Mouse (Mus musculus): ENCODE results near the gene Spaca6. TPM values are rescaled to one million over a fixed set of nuclear protein-coding genes. Genes with fewer than 3 reads are reported as not detected.

Gene Spaca6
- 33.2 and 38.9 TPM in 2 replicates for polyA plus RNA-seq (2014; fragmentation: Nextera tagmentation; extraction: Ambion mirVana)

DNA sequence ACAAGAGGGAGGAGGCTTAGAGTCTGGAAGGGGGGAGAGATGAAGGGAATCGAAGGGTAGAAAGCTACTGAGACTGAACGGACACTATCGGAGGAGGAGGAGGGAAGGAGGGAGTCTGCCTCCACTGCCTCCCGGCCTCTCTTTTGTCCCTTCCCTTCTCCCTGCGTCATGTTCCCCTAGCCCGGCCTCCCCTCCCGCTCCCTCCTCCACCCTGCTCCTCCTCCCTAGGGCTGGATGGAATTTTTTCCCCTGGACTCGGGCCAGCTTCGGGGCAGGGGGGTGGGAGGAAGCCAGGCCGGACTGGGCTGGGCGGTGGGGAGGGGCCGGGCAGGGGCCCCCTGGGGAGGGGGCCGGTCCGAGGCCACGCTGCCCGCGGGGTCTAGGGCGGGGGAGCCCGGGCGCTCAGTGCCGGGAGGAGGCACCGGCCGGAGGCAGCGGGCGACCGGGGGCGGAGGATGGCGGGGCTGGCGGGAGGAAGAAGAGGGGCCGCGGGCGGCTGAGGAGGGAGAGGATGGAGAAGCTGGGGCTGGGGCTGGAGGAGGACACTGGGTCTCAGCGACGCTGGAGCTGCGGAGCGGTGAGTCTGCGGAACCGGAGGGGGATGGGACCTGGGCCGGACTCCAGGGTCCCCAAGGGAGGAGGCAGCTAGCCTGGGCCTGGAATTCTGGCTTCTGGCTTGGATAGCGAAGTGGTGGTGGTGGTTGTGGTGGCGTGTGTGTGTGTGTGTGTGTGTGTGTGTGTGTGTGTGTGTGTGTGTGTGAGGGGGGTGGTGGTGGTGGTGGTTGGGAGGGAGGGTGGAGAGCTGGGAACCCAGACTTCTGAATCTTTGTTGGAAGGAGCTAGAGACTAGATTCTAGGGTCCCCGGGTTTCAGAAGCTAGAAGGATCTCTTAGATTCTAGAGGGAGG is at the start of gene Spaca6:
Gene Spaca6, plus strand, starts transcription at position 408 of the 907 bp plus-strand sequence.
- H3K9me3 ChIP-seq (ENCODE audit: low read depth, low read length) = no peaks in the 10 kb centered on the region

GRCm38 (mm10) chr17:17790866-17791630 is 35.9 kb upstream of the Spaca6 start:
- no peaks in the 10 kb centered on the region for H3K4me1 ChIP-seq (ENCODE audit: insufficient read depth)
- no peak overlapping the region for H3K9ac ChIP-seq
- H3K4me3 ChIP-seq (ENCODE audit: low read depth, low read length) = no peak overlapping the region
- TF ChIP-seq CTCF (IDR thresholded peaks at IDR 0.05; ENCODE audit: low read depth) = no peak
- no peaks in the 10 kb centered on the region for H3K9me3 ChIP-seq (ENCODE audit: low read depth, low read length)
- ATAC-seq (ENCODE audit: insufficient read depth) (no peak), DNase-seq (peak; percentile 39)
- no peaks in the 10 kb centered on the region; the same call in 1 of the 2 replicates for H3K27me3 ChIP-seq (ENCODE audit: insufficient read depth, low read length)
- no peak overlapping the region for H3K27ac ChIP-seq (ENCODE audit: low read depth)
- no peak overlapping the region for H3K4me2 ChIP-seq
- H3K36me3 ChIP-seq (ENCODE audit: insufficient read depth) = no peaks in the 10 kb centered on the region
- 56% methylated on average over 3 of the region's 3 CpGs for WGBS

More for the DNA sequence above, at the start of gene Spaca6:
- DNase-seq = peak; percentile 94
- peaks cover 16% of the 10 kb centered on the region for H3K4me1 ChIP-seq (ENCODE audit: insufficient read depth)
- peak within 1 kb of the TSS; percentile 82 for H3K4me2 ChIP-seq
- H3K27me3 ChIP-seq (ENCODE audit: insufficient read depth, low read length) = no peaks in the 10 kb centered on the region
- H3K4me3 ChIP-seq (ENCODE audit: low read depth, low read length) = peak within 1 kb of the TSS; percentile 80
- H3K36me3 ChIP-seq (ENCODE audit: insufficient read depth) = peaks cover 20% of the 10 kb centered on the region
- WGBS = under 1% methylated on average over 36 of the region's 42 CpGs
- peak; percentile 86 for ATAC-seq (ENCODE audit: insufficient read depth)
- TF ChIP-seq CTCF (IDR thresholded peaks at IDR 0.05; ENCODE audit: low read depth) = no peak
- H3K9ac ChIP-seq = peak within 1 kb of the TSS; percentile 86
- peak within 1 kb of the TSS; percentile 99 for H3K27ac ChIP-seq (ENCODE audit: low read depth)

GRCm38 (mm10) chr17:17792578-17792977 is 34.4 kb upstream of the Spaca6 start:
- DNase-seq = peak; percentile 58

GRCm38 (mm10) chr17:17795527-17795926 is 31.4 kb upstream of the Spaca6 start:
- no peak for ATAC-seq (ENCODE audit: insufficient read depth)
- no peak overlapping the region for H3K27ac ChIP-seq (ENCODE audit: low read depth)
- H3K36me3 ChIP-seq (ENCODE audit: insufficient read depth) = no peaks in the 10 kb centered on the region
- no peak overlapping the region for H3K4me2 ChIP-seq
- no peak overlapping the region for H3K9ac ChIP-seq
- no peaks in the 10 kb centered on the region for H3K9me3 ChIP-seq (ENCODE audit: low read depth, low read length)
- no peaks in the 10 kb centered on the region for H3K27me3 ChIP-seq (ENCODE audit: insufficient read depth, low read length)
- no peak for TF ChIP-seq CTCF (IDR thresholded peaks at IDR 0.05; ENCODE audit: low read depth)
- no peaks in the 10 kb centered on the region for H3K4me1 ChIP-seq (ENCODE audit: insufficient read depth)
- no peak for DNase-seq
- WGBS = 68% methylated on average over 2 of the region's 2 CpGs
- H3K4me3 ChIP-seq (ENCODE audit: low read depth, low read length) = no peak overlapping the region

More at GRCm38 (mm10) chr17:17792578-17792977, 34.4 kb upstream of the Spaca6 start:
- H3K4me3 ChIP-seq (ENCODE audit: low read depth, low read length) = no peak overlapping the region
- 33% methylated on average over 1 of the region's 1 CpGs for WGBS
- H3K4me2 ChIP-seq = no peak overlapping the region
- peak; percentile 73 for ATAC-seq (ENCODE audit: insufficient read depth)
- no peaks in the 10 kb centered on the region for H3K9me3 ChIP-seq (ENCODE audit: low read depth, low read length)
- H3K27ac ChIP-seq (ENCODE audit: low read depth) = no peak overlapping the region
- H3K4me1 ChIP-seq (ENCODE audit: insufficient read depth) = no peaks in the 10 kb centered on the region
- H3K27me3 ChIP-seq (ENCODE audit: insufficient read depth, low read length) = no peaks in the 10 kb centered on the region; the same call in 1 of the 2 replicates
- H3K36me3 ChIP-seq (ENCODE audit: insufficient read depth) = no peaks in the 10 kb centered on the region
- TF ChIP-seq CTCF (IDR thresholded peaks at IDR 0.05; ENCODE audit: low read depth) = no peak
- H3K9ac ChIP-seq = no peak overlapping the region

DNA sequence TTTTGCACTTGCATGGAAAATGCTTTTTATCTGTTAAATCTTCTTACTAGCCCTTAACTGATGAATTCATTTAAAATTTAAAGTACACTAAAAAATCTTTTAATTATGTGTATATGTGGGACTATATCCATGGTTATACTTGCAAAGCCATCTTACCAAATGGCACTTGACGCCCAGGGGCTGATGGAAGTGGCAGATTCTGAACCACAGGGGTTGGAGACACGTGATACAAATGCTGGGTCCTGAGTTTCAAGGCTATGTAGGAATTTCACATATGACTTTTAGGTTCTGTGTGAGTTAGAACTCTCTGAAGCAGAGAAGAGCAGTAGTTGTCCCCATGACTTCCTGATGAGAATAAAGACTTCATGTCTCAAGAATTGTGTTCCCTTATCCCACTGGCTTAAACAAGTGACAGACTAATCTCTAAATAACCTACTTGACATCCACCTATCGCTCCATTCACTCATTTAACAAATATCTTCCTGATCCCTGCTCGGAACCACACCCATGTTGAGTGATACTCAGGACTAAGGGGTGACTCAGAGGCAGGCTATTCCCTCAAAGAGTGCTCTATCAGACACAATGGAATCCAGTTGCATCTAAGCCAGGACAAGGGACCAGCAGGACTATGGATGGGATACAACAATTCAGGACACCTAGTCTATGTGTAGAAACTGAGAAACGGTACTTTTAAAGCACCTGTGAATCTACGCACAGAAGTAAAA is 3.2 kb upstream of the Spaca6 start:
- H3K4me1 ChIP-seq (ENCODE audit: insufficient read depth) = no peaks in the 10 kb centered on the region
- H3K27ac ChIP-seq (ENCODE audit: low read depth) = no peak overlapping the region
- H3K36me3 ChIP-seq (ENCODE audit: insufficient read depth) = no peaks in the 10 kb centered on the region
- H3K9me3 ChIP-seq (ENCODE audit: low read depth, low read length) = no peaks in the 10 kb centered on the region
- H3K27me3 ChIP-seq (ENCODE audit: insufficient read depth, low read length) = no peaks in the 10 kb centered on the region
- DNase-seq = no peak
- WGBS = 74% methylated on average over 6 of the region's 6 CpGs
- ATAC-seq (ENCODE audit: insufficient read depth) = no peak
- no peak for TF ChIP-seq CTCF (IDR thresholded peaks at IDR 0.05; ENCODE audit: low read depth)
- H3K4me2 ChIP-seq = no peak overlapping the region
- H3K4me3 ChIP-seq (ENCODE audit: low read depth, low read length) = no peak overlapping the region
- no peak overlapping the region for H3K9ac ChIP-seq

DNA sequence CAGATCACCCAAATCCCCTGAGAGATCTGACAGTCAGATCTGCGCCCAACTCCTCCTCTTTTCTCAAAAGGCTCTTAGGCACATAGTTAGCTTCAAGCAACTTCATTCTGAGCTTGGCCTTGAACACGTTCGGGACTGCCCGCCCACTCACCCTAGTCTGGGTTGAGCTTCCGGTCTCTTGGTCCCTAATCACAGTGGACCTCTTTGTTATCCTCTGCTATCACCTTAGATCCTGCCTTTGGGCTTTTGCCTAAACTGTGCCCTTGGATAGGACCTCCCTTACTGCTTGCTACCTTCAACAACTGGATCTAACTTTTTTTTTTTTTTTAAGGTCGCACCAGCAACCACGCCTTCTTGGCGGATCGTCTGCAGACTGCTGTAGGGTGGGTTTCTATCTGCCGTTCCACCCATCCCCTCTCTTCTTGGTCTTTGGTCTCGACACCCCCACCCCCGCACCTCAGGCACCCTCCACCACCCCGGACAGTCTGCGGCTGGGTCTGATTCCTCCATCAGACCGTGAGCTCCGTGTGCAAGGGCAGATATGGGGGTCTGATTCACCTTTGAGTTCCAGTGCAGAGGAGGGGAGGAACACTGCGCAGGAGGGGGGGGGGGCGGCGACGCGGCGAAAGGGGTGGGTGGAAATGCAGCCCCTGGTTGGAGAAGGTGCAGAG is 902 bp upstream of the Spaca6 start:
- Histone ChIP-seq H3K36me3 (ENCODE audit: insufficient read depth) (peaks cover 11% of the 10 kb centered on the region), H3K9ac (peak overlapping the region; percentile 86), H3K27ac (ENCODE audit: low read depth) (peak overlapping the region; percentile 99), H3K27me3 (ENCODE audit: insufficient read depth, low read length) (no peaks in the 10 kb centered on the region), H3K4me3 (ENCODE audit: low read depth, low read length) (peak overlapping the region; percentile 80), H3K4me1 (ENCODE audit: insufficient read depth) (peaks cover 11% of the 10 kb centered on the region), H3K9me3 (ENCODE audit: low read depth, low read length) (no peaks in the 10 kb centered on the region), H3K4me2 (peak overlapping the region; percentile 82)
- ATAC-seq (ENCODE audit: insufficient read depth) (peak; percentile 40), DNase-seq (peak; percentile 81)
- WGBS = under 1% methylated on average over 19 of the region's 22 CpGs
- TF ChIP-seq CTCF (IDR thresholded peaks at IDR 0.05; ENCODE audit: low read depth) = no peak
